Mouse (Mus musculus): ENCODE data around the gene Nmnat2. TPM values are rescaled to one million over a fixed set of nuclear protein-coding genes. Genes with fewer than 3 reads are reported as not detected.

The Nmnat2 gene
- total RNA-seq (2014; rRNA removed) (120 and 121 TPM in 2 replicates), polyA plus RNA-seq (2015; fragmentation: Nextera tagmentation; extraction: Ambion mirVana) (58.0 and 70.5 TPM in 2 replicates)

GRCm38 (mm10) chr1:152954821-152955523, at the start of gene Nmnat2:
Nmnat2 (plus strand) TSS chr1:152954993.
- Histone ChIP-seq H3K27ac (peak within 1 kb of the TSS; percentile 87), H3K4me3 (ENCODE audit: low read length) (peak within 1 kb of the TSS; percentile 80), H3K4me1 (ENCODE audit: insufficient read depth, low read length) (peaks cover 9% of the 10 kb centered on the region; the same call in 1 of the 2 replicates), H3K36me3 (ENCODE audit: insufficient read depth, low read length) (no peaks in the 10 kb centered on the region), H3K9ac (replicated peaks; ENCODE audit: low read length) (peak within 1 kb of the TSS; percentile 63), H3K27me3 (ENCODE audit: insufficient read depth, low read length) (no peaks in the 10 kb centered on the region; the same call in 1 of the 2 replicates), H3K9me3 (ENCODE audit: low read length) (no peaks in the 10 kb centered on the region), H3K4me2 (ENCODE audit: low read depth, low read length) (peak within 1 kb of the TSS; percentile 78)
- WGBS: under 1% methylated on average over 41 of the region's 42 CpGs
- DNase-seq (ENCODE audit: low spot score) (peak; percentile 89), ATAC-seq (peak; percentile 83)
- TF ChIP-seq CTCF (IDR thresholded peaks at IDR 0.05; ENCODE audit: low read depth): no peak

- Histone ChIP-seq H3K9ac (replicated peaks; ENCODE audit: low read length) (no peak overlapping the region), H3K4me1 (ENCODE audit: insufficient read depth, low read length) (no peaks in the 10 kb centered on the region), H3K27ac (no peak overlapping the region), H3K27me3 (ENCODE audit: insufficient read depth, low read length) (no peaks in the 10 kb centered on the region), H3K4me3 (ENCODE audit: low read length) (no peak overlapping the region), H3K9me3 (ENCODE audit: low read length) (no peaks in the 10 kb centered on the region), H3K36me3 (ENCODE audit: insufficient read depth, low read length) (no peaks in the 10 kb centered on the region), H3K4me2 (ENCODE audit: low read depth, low read length) (no peak overlapping the region)
- DNase-seq (ENCODE audit: low spot score) (peak; percentile 39), ATAC-seq (no peak)
- 76% methylated on average over 6 of the region's 6 CpGs for WGBS
- no peak for TF ChIP-seq CTCF (IDR thresholded peaks at IDR 0.05; ENCODE audit: low read depth)
Measured at GRCm38 (mm10) chr1:152913483-152914460, 41.0 kb upstream of the Nmnat2 start.

GRCm38 (mm10) chr1:152915766-152916165, 39.0 kb upstream of the Nmnat2 start:
- no peaks in the 10 kb centered on the region for H3K9me3 ChIP-seq (ENCODE audit: low read length)
- no peak overlapping the region for H3K4me2 ChIP-seq (ENCODE audit: low read depth, low read length)
- DNase-seq (ENCODE audit: low spot score) (no peak), ATAC-seq (no peak)
- H3K4me1 ChIP-seq (ENCODE audit: insufficient read depth, low read length): no peaks in the 10 kb centered on the region
- H3K27me3 ChIP-seq (ENCODE audit: insufficient read depth, low read length): no peaks in the 10 kb centered on the region
- H3K4me3 ChIP-seq (ENCODE audit: low read length): no peak overlapping the region
- TF ChIP-seq CTCF (IDR thresholded peaks at IDR 0.05; ENCODE audit: low read depth): no peak
- H3K9ac ChIP-seq (replicated peaks; ENCODE audit: low read length): no peak overlapping the region
- no peak overlapping the region for H3K27ac ChIP-seq
- WGBS: 46% methylated on average over 5 of the region's 5 CpGs
- H3K36me3 ChIP-seq (ENCODE audit: insufficient read depth, low read length): no peaks in the 10 kb centered on the region

- no peak overlapping the region for H3K27ac ChIP-seq
- H3K9ac ChIP-seq (replicated peaks; ENCODE audit: low read length): no peak overlapping the region
- H3K27me3 ChIP-seq (ENCODE audit: insufficient read depth, low read length): no peaks in the 10 kb centered on the region
Measured at GRCm38 (mm10) chr1:152916936-152917335, 37.9 kb upstream of the Nmnat2 start.

GRCm38 (mm10) chr1:152917626-152918025, 37.2 kb upstream of the Nmnat2 start:
- DNase-seq (ENCODE audit: low spot score): no peak
- H3K9me3 ChIP-seq (ENCODE audit: low read length): no peaks in the 10 kb centered on the region
- 82% methylated on average over 4 of the region's 4 CpGs for WGBS
- H3K4me2 ChIP-seq (ENCODE audit: low read depth, low read length): no peak overlapping the region
- no peak overlapping the region for H3K27ac ChIP-seq
- no peak overlapping the region for H3K9ac ChIP-seq (replicated peaks; ENCODE audit: low read length)
- ATAC-seq: no peak
- no peak overlapping the region for H3K4me3 ChIP-seq (ENCODE audit: low read length)
- no peaks in the 10 kb centered on the region for H3K27me3 ChIP-seq (ENCODE audit: insufficient read depth, low read length)
- TF ChIP-seq CTCF (IDR thresholded peaks at IDR 0.05; ENCODE audit: low read depth): no peak
- no peaks in the 10 kb centered on the region for H3K4me1 ChIP-seq (ENCODE audit: insufficient read depth, low read length)
- no peaks in the 10 kb centered on the region for H3K36me3 ChIP-seq (ENCODE audit: insufficient read depth, low read length)

More at GRCm38 (mm10) chr1:152916936-152917335, 37.9 kb upstream of the Nmnat2 start:
- TF ChIP-seq CTCF (IDR thresholded peaks at IDR 0.05; ENCODE audit: low read depth): no peak
- H3K9me3 ChIP-seq (ENCODE audit: low read length): no peaks in the 10 kb centered on the region
- no peak overlapping the region for H3K4me2 ChIP-seq (ENCODE audit: low read depth, low read length)
- H3K4me1 ChIP-seq (ENCODE audit: insufficient read depth, low read length): no peaks in the 10 kb centered on the region
- no peaks in the 10 kb centered on the region for H3K36me3 ChIP-seq (ENCODE audit: insufficient read depth, low read length)
- no peak overlapping the region for H3K4me3 ChIP-seq (ENCODE audit: low read length)
- ATAC-seq (no peak), DNase-seq (ENCODE audit: low spot score) (no peak)
- 89% methylated on average over 5 of the region's 5 CpGs for WGBS

GRCm38 (mm10) chr1:152921786-152922185, 33.0 kb upstream of the Nmnat2 start:
- Histone ChIP-seq H3K27me3 (ENCODE audit: insufficient read depth, low read length) (no peaks in the 10 kb centered on the region), H3K36me3 (ENCODE audit: insufficient read depth, low read length) (no peaks in the 10 kb centered on the region), H3K27ac (no peak overlapping the region), H3K4me2 (ENCODE audit: low read depth, low read length) (no peak overlapping the region), H3K4me1 (ENCODE audit: insufficient read depth, low read length) (no peaks in the 10 kb centered on the region), H3K9ac (replicated peaks; ENCODE audit: low read length) (no peak overlapping the region), H3K4me3 (ENCODE audit: low read length) (no peak overlapping the region), H3K9me3 (ENCODE audit: low read length) (no peaks in the 10 kb centered on the region)
- 88% methylated on average over 3 of the region's 3 CpGs for WGBS
- no peak for TF ChIP-seq CTCF (IDR thresholded peaks at IDR 0.05; ENCODE audit: low read depth)
- no peak for DNase-seq (ENCODE audit: low spot score)
- no peak for ATAC-seq
